Comparison of ENCODE assay signal across 8 mouse cellular contexts in the genomic region with DNA sequence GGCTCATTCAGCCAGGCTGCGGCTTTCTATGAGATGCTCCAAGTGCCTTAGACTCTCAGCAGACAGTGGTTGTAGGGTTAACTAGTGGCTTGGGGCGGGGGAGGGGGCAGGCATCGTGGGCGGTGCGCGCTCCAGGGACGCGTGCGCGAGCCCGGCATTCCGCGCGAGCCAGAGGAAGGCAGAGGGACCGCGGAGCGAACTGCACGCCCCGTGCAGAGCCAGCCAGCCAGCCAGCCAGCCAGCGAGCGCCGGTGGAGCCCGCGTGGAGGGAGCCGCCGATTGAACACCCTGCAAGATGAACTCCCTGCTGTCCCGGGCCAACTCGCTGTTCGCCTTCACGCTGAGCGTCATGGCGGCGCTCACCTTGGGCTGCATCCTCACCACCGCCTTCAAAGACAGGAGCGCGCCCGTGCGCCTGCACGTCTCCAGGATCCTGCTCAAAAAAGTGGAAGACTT. TPM values are rescaled to one million over a fixed set of nuclear protein-coding genes. Genes with fewer than 3 reads are reported as not detected.
A peak's percentile ranks its signal among the peaks of the same experiment; 100 is the strongest.
DNase-seq lines count a peak whose midpoint lies in the region; ATAC-seq and TF ChIP-seq lines count a peak whose summit lies in the region.
"Not testable (repeated sequence)": the region's sequence is repeated elsewhere in the genome, so short reads cannot be mapped to it uniquely, and the experiment has no call there.

Gene Arxes2, plus strand, starts transcription at position 161 of the 456 bp plus-strand sequence.

- H3K27me3 ChIP-seq in forebrain, embryonic 14.5 days (replicated peaks; ENCODE audit: control insufficient read depth, insufficient read depth, low read length); limb, embryonic 11.5 days (ENCODE audit: control insufficient read depth, insufficient read depth, low read length); small intestine, adult 2 months (ENCODE audit: control insufficient read depth, insufficient read depth, low read length): not testable (repeated sequence)

- TF ChIP-seq CTCF in small intestine, adult 2 months (IDR thresholded peaks at IDR 0.05; ENCODE audit: extremely low read depth, insufficient read length, insufficient replicate concordance, low read depth, low read length): not testable (repeated sequence)

- TF ChIP-seq POLR2A in small intestine, adult 2 months (IDR thresholded peaks at IDR 0.05; ENCODE audit: low read depth, low read length): not testable (repeated sequence)

- ATAC-seq in CD4-positive, CD25-positive, alpha-beta regulatory T cell, adult 4 months: peak; percentile 78
- ATAC-seq in forebrain, embryonic 14.5 days: peak; percentile 93
- peak; percentile 58 to 61 for ATAC-seq in hematopoietic stem cell, adult 5-6 weeks (replicated peaks in 1 of 2; ENCODE audit: insufficient read depth in 1 of 2, low FRiP score in 2 of 2, low TSS enrichment in 1 of 2, low read depth in 1 of 2, poor library complexity in 2 of 2, severe bottlenecking in 2 of 2)
- ATAC-seq in limb, embryonic 11.5 days (ENCODE audit: insufficient number of reproducible peaks, low FRiP score, low TSS enrichment, low read depth): peak; percentile 90
- peak; percentile 18; the same call in 1 of the 2 replicates for ATAC-seq in megakaryocyte, adult 5-6 weeks (ENCODE audit: poor library complexity, severe bottlenecking)

- H3K36me3 ChIP-seq in forebrain, embryonic 14.5 days (ENCODE audit: control insufficient read depth, insufficient read depth, low read length); limb, embryonic 11.5 days (ENCODE audit: control insufficient read depth, insufficient read depth, low read length); small intestine, adult 2 months (ENCODE audit: control insufficient read depth, insufficient read depth, low read length): not testable (repeated sequence)

- H3K9ac ChIP-seq in forebrain, embryonic 14.5 days (ENCODE audit: low read length): peak within 1 kb of the TSS; percentile 29; the same call in 1 of the 2 replicates
- H3K9ac ChIP-seq in limb, embryonic 11.5 days (ENCODE audit: low read length): not testable (repeated sequence)

- not testable (repeated sequence) for H3K27ac ChIP-seq in forebrain, embryonic 14.5 days (ENCODE audit: low read depth, low read length); limb, embryonic 11.5 days (replicated peaks; ENCODE audit: low read depth, low read length); small intestine, adult 2 months (ENCODE audit: insufficient read depth, low read depth, low read length)

- H3K4me1 ChIP-seq in forebrain, embryonic 14.5 days (ENCODE audit: control insufficient read depth, insufficient read depth, low read length); limb, embryonic 11.5 days (ENCODE audit: control insufficient read depth, insufficient read depth, low read length); small intestine, adult 2 months (ENCODE audit: control insufficient read depth, insufficient read depth, insufficient read length, low read length): not testable (repeated sequence)

- DNase-seq in cerebellum, adult 11 months: peak; percentile 2
- DNase-seq in forebrain, embryonic 14.5 days (ENCODE audit: low spot score); limb, embryonic 11.5 days (ENCODE audit: low spot score): not testable (repeated sequence)
- DNase-seq in kidney, postnatal 10 days: peak; percentile 28

- H3K4me2 ChIP-seq in forebrain, embryonic 14.5 days (ENCODE audit: low read length): peak within 1 kb of the TSS; percentile 45
- H3K4me2 ChIP-seq in limb, embryonic 11.5 days (ENCODE audit: low read depth, severe bottlenecking): peak within 1 kb of the TSS; percentile 45

- H3K9me3 ChIP-seq in forebrain, embryonic 14.5 days (replicated peaks; ENCODE audit: control insufficient read depth, low read length); limb, embryonic 11.5 days (ENCODE audit: control insufficient read depth, low read length): not testable (repeated sequence)

- peak within 1 kb of the TSS; percentile 31 for H3K4me3 ChIP-seq in forebrain, embryonic 14.5 days (ENCODE audit: low read depth, low read length)
- peak within 1 kb of the TSS; percentile 24 for H3K4me3 ChIP-seq in limb, embryonic 11.5 days (ENCODE audit: low read depth, low read length)
- 0 out of 2 replicates have a peak within 1 kb of the TSS, but pooled peaks have one; percentile 24 for H3K4me3 ChIP-seq in small intestine, adult 2 months (ENCODE audit: low read depth, low read length)

- WGBS in forebrain, embryonic 14.5 days: 17% methylated on average over 14 of the region's 39 CpGs
- WGBS in limb, embryonic 11.5 days: 7% methylated on average over 9 of the region's 39 CpGs
- WGBS in small intestine, adult 2 months: 10% methylated on average over 11 of the region's 39 CpGs

RNA-seq across cellular contexts. Expression of gene Arxes2, which starts in this region (rescaled TPM):
- polyA plus RNA-seq in CD4-positive, CD25-positive, alpha-beta regulatory T cell, adult 4 months (2017; shearing (Covaris generic)): 1 to 10 TPM; 4.2 to 5.2 TPM
- 206 and 225 TPM in 2 replicates for polyA plus RNA-seq in forebrain, embryonic 14.5 days (2014; fragmentation: Nextera tagmentation; extraction: Ambion mirVana)
- total RNA-seq in hematopoietic stem cell, adult 5-6 weeks (2017): 1.4 and 4.7 TPM in 2 replicates
- polyA plus RNA-seq in limb, embryonic 11.5 days (2014; fragmentation: Nextera tagmentation; extraction: Ambion mirVana): 101 and 102 TPM in 2 replicates
- not detected in 2 replicates for total RNA-seq in megakaryocyte, adult 5-6 weeks (2015)
- not detected in 2 replicates for total RNA-seq in megakaryocyte, adult 5-6 weeks (2017)
- 0.51 and 0.57 TPM in 2 replicates for polyA plus RNA-seq in small intestine, adult 2 months (2012; rRNA removed)

Comparison
In these comparisons a context has a peak if more than half of its experiments do, and no peak if none do; other contexts are left out.
1. RNA of gene Arxes2 (polyA plus RNA-seq): 206 to 225 TPM in forebrain, embryonic 14.5 days and 101 to 102 TPM in limb, embryonic 11.5 days; 4.2 to 5.2 TPM in CD4-positive, CD25-positive, alpha-beta regulatory T cell, adult 4 months and 0.51 to 0.57 TPM in small intestine, adult 2 months; every median in the first group is over 10 times any median in the second.
2. Peak in ATAC-seq in megakaryocyte, adult 5-6 weeks; RNA of the gene not detected or under 1 TPM.
3. ATAC-seq: peak in every context shown above with its lines; median percentile 93 in forebrain, embryonic 14.5 days; 90 in limb, embryonic 11.5 days; 78 in CD4-positive, CD25-positive, alpha-beta regulatory T cell, adult 4 months; 60 in hematopoietic stem cell, adult 5-6 weeks; 18 in megakaryocyte, adult 5-6 weeks.
4. Peak in every context shown above with its lines, with median percentiles within 50 percentile points of each other: H3K4me3 ChIP-seq.